Mouse (Mus musculus) E14TG2a.4 (cell line): Measurements from ENCODE around the gene Dgkz.

Experiments used
- CTCF ChIP-seq: conservative IDR thresholded peaks from 2 replicates; pipeline ENCODE4 v1.5.1; 2014; ENCODE audit warnings: low read length
- NANOG ChIP-seq: IDR thresholded peaks from 2 replicates; pipeline ENCODE4 v1.6.1; 2014; ENCODE audit warnings: borderline replicate concordance, low read length, mixed read lengths
- POU5F1 ChIP-seq: IDR thresholded peaks from 2 replicates; pipeline ENCODE4 v1.6.1; 2014; ENCODE audit warnings: low read length, borderline replicate concordance

- TF ChIP-seq CTCF = no peak
- TF ChIP-seq POU5F1 = no peak
- no peak for TF ChIP-seq NANOG
These were observed 28.1 kb downstream of the Dgkz start for GRCm38 (mm10) chr2:91947397-91948150.
